Mouse (Mus musculus) cortical plate, adult 2 months (tissue): ENCODE data around the gene Dazap1.

Experiments
- CTCF ChIP-seq: fragments of 200-500 bp; IDR thresholded peaks from 2 replicates; pipeline ENCODE4 v1.5.1; 2011; ENCODE audit warnings: mild to moderate bottlenecking, control low read depth, low read length; ENCODE audit not compliant: insufficient read depth; ENCODE audit errors: extremely low read depth
- POLR2A ChIP-seq: fragments of 200-500 bp; IDR thresholded peaks from 2 replicates; pipeline ENCODE4 v1.6.1; 2011; ENCODE audit warnings: mild to moderate bottlenecking, low read length, control low read depth; ENCODE audit not compliant: insufficient read depth; ENCODE audit errors: extremely low read depth

GRCm38 (mm10) chr10:80321014-80321669 lies 59.9 kb downstream of the Dazap1 start:
- TF ChIP-seq CTCF, result no peak
- no peak for TF ChIP-seq POLR2A
